Mouse (Mus musculus) ovary, adult 18-20 months (tissue): ENCODE measurements around the gene Uchl4.
"Not testable (repeated sequence)": the region's sequence is repeated elsewhere in the genome, so short reads cannot be mapped to it uniquely, and the experiment has no call there.

ENCODE experiments used
- DNase-seq: peaks from one replicate; pipeline ENCODE4 v3.0.0; 2022; ENCODE audit warnings: low spot score, mixed read lengths

The Uchl4 gene

GRCm38 (mm10) chr9:64231674-64232073 is 3.3 kb upstream of the Uchl4 start:
- DNase-seq: no peak

DNA sequence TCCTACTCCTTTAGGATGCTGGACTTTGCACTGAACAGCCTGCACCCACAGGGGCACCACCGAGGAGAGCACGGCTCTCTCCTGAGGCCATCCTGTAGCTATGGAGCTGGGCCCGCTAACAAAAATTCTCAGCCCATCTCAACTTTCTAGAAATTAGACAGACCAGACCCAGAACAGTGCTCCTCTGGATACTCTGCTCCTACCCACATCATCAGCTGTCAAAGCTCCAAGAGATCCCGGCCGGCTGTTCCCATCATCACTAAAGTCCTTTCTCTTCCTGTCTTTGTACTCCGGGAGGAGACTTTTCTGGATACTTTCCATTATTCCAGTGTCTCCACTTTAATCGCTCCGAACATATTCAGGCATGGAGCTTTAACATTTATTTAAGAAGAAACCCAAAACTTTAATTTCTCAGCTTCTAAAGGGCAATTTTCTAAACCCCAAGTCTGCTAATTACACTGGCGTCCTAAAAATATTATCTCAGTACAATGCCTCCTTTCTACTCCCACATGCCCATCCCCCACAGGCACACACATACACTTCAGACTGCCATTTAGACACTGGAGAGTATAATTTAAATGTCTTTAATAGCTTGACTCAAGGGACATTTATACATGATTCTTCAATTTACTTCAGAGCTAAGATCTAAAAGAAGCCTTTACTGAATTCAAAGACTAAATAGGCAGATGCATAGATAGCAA is 2.6 kb upstream of the Uchl4 start:
- DNase-seq: no peak

- DNase-seq: no peak
Measured at GRCm38 (mm10) chr9:64233656-64234055, 1.3 kb upstream of the Uchl4 start.

GRCm38 (mm10) chr9:64236056-64236455 is 1.1 kb downstream of the Uchl4 start:
- no peak for DNase-seq

DNA sequence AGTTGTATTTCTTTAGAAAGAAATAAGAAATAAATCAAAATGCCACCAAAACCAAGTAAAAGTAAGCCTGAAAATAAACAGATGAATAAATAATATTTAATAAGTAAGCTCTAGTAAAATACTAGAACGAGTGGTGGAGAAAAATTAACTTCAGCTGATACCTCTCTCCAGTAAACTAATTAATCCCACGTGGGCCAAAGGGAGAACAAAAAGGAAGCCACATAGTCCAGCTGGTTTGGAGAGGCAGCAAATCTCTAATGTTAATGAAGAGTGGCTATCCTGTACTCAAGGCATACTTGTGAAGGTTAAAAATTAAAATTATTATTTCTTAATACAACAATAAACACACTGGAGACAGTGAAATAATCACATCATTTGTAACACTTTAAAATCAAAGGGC is 5.1 kb downstream of the Uchl4 start:
- no peak for DNase-seq

GRCm38 (mm10) chr9:64240681-64241080 is 5.7 kb downstream of the Uchl4 start:
- no peak for DNase-seq

- DNase-seq: no peak
Measured at GRCm38 (mm10) chr9:64242381-64242831, 7.4 kb downstream of the Uchl4 start.

GRCm38 (mm10) chr9:64249371-64249770 is 14.4 kb downstream of the Uchl4 start:
- DNase-seq: no peak

GRCm38 (mm10) chr9:64250111-64250730 is 15.2 kb downstream of the Uchl4 start:
- no peak for DNase-seq

- DNase-seq: no peak
Measured at GRCm38 (mm10) chr9:64252591-64253020, 17.6 kb downstream of the Uchl4 start.

DNA sequence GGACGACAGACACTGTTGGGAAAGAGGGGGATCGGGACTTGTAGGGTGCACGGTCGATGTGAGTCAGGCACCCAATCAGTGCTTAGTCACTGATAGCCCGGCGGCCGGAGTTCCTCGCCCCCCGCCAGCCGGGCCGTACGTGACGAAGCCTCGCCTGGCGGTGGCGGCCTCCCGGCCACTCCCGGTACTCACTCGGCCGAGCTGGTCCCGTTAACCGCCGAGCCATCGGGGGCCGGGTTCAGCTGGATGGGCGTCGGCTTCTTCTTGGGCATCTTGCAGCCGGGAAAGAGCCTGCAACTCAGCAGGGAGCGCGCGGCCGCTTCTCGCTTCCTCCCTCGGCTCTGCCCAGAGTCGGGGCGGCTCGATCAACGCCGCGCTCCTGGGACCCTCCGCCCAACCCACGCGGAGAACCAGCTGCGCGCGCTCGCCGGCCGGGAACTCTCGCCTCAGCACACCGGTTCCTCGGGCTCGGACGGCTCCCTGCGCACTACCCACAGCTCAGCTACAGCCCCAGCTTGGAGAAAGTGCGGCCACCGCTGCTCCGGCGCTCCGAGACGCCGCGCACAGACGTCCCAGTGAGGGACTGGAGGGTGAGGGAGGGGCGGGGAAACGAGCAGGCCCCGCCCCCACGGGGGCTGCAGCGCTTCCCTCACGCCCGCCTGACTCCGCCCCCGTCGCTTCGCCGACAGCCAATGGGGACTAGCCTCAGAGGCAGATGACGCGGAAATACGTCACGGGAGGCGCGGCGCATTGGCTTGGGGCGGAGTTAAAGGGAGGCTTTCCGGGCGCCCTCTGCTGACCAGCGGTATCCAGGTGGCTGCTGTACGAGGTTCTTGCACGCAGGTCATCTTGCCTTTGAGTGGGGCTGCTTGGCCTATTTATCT is 18.3 kb downstream of the Uchl4 start, which contains the start of gene Map2k1:
Map2k1 (minus strand) TSS at position 611 of the 884 bp plus-strand sequence.
- peak; percentile 99 for DNase-seq

- DNase-seq: no peak
Measured at GRCm38 (mm10) chr9:64255422-64255821, 20.4 kb downstream of the Uchl4 start.

DNA sequence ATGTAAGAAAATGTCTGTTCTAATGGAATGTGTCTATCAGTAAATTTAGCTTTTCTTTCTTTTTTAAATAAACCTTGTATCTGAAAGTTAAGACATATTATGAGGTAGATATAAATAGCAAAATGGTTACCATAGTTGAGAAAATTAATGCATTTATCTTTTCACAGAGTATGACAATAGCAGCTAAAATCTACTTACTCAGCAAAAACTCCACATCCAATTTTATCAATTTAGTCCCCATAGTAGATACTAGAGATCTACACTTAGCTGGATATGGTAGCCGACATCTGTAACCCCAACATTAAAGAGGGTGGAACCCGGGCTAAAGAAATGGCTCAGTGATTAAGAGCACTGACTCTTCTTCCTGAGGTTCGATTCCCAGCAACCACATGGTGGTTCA is 21.2 kb downstream of the Uchl4 start:
- no peak for DNase-seq

DNA sequence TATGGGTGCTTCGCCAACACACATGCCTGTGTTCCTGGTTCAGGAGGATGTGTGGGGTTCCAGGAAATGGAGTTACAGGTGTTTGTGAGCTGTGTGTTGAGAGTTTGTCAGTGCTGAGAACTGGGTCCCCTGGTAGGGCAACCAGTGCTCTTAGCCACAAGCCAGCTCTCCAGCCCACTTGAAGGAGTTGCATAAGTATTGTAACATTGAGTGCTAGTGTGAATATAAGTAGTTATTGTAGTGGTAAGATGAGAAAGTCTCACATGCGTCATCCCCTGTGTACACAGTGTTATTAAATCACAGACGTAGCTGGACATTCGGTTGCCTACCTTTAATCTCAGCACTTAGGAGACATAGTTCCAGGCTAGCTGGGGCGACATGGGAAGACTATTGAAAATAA is 24.9 kb downstream of the Uchl4 start:
- DNase-seq: no peak

DNA sequence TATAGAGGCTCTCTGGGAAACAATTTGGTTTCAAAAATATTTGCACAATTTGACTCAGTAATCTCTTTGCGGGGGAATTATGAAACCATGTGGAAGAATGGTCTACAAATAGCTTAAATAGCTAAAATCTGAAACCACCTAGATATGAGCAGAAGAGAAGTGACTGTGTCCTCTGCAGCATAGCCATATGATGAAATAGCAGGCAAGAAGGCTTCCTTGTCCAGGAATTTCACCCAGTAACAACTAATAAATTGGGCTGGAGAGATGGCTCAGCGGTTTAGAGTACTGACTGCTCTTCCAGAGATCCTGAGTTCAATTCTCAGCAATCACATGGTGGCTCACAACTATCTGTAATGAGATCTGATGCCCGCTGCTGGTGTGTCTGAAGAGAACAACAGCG is 26.0 kb downstream of the Uchl4 start:
- DNase-seq: no peak

DNA sequence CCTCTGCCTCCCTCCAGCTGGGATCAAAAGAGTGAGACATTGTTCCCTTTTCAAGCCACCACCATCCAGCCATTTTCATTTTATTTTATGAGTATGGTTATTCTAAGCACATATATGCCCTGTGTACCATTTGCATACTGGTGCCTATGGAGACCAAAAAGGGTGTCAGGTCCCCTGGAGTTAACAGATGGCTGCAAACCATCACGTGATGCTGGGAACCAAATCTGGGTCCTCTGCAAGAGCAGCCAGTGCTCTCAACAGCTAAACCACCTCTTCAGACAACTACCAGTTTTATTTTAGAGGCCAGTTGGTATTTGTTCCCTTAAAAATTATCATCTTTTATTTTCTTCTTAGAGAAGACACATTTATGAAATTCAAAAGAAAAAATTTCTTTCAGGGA is 29.8 kb downstream of the Uchl4 start:
- DNase-seq: no peak

- DNase-seq: no peak
Measured at GRCm38 (mm10) chr9:64267231-64267630, 32.2 kb downstream of the Uchl4 start.

- no peak for DNase-seq
Measured at GRCm38 (mm10) chr9:64268196-64268595, 33.2 kb downstream of the Uchl4 start.

- DNase-seq: not testable (repeated sequence)
Measured at GRCm38 (mm10) chr9:64268836-64269235, 33.8 kb downstream of the Uchl4 start.

DNA sequence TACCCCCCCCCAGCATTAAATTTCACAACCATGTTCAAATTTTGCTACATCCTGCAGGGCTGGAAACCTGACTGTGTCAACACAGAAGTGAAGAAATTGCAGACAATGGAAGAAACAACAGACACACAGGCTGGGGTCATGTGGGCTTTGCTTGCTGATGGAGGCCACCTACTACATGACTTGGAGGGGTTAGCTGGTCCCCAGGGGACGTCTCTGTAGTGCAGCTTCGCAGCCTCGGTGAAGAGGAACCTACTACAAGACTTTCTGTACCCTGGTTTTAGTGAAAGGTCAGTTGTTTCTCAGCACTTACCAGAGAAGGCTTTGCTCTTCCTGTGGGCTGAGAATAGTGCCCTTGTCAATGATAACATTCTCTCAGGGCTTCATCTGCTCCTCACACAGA is 36.2 kb downstream of the Uchl4 start:
- no peak for DNase-seq

- DNase-seq: peak; percentile 8
Measured at GRCm38 (mm10) chr9:64272611-64273010, 37.6 kb downstream of the Uchl4 start.

DNA sequence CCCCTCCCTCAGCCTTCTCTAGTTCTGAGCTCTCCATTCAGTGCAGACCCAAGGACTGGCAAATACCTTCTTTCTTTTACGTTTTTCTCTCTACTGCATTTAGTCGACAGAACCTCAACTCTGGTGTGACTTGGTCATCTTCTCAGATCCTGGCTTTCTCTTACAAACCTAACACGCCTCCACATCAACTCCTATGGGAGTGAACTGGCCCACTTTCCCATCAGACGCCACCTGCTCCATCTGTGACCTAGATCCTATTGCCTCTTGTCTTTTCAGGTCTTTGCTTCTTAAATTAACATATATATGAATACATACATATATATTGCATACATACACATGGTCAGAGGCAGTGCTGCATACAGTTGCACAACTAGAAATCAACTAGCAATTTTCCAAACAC is 38.8 kb downstream of the Uchl4 start:
- DNase-seq: no peak

DNA sequence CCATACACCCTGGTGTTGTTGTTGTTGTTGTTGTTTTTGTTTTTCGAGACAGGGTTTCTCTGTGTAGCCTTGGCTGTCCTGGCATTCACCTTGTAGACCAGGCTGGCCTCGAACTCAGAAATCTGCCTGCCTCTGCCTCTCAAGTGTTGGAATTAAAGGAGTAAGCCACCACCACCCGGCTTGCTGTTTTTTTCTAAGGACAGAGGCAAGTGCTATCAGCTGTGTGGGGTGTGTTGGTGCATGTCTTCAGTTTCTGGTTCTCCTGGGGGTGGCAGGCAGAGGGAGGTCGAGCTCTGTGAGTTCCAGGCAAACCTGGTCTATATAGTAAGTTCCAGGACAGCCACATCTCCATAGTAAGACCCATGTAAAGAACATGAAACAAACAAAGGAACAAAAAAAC is 39.3 kb downstream of the Uchl4 start:
- no peak for DNase-seq
